Comparison of ENCODE assay signal across 8 mouse cellular contexts in genomic region chr7:118489706-118490665, GRCm38 (mm10). TPM values are rescaled to one million over a fixed set of nuclear protein-coding genes. Genes with fewer than 3 reads are reported as not detected.
DNase-seq lines count a peak whose midpoint lies in the region; ATAC-seq lines count a peak whose summit lies in the region.

No protein-coding gene starts in this region.

- H3K4me3 ChIP-seq in kidney, embryonic 14.5 days (ENCODE audit: low read length): peak overlapping the region; percentile 75
- H3K4me3 ChIP-seq in hindbrain, embryonic 13.5 days: peak overlapping the region; percentile 51
- peak overlapping the region; percentile 44; the same call in 1 of the 2 replicates for H3K4me3 ChIP-seq in midbrain, embryonic 15.5 days

- peak; percentile 22; the same call in 1 of the 2 replicates for ATAC-seq in kidney, embryonic 14.5 days (ENCODE audit: low FRiP score, low TSS enrichment)
- no peak; the same call in 1 of the 2 replicates for ATAC-seq in hindbrain, embryonic 13.5 days (ENCODE audit: low FRiP score)
- peak; percentile 24; the same call in 1 of the 2 replicates for ATAC-seq in midbrain, embryonic 15.5 days (replicated peaks)

- peaks cover 22% of the 10 kb centered on the region for H3K27me3 ChIP-seq in kidney, embryonic 14.5 days (ENCODE audit: control insufficient read depth, insufficient read depth, low read length)
- peaks cover 66% of the 10 kb centered on the region for H3K27me3 ChIP-seq in hindbrain, embryonic 13.5 days
- peaks cover 51% of the 10 kb centered on the region for H3K27me3 ChIP-seq in midbrain, embryonic 15.5 days (replicated peaks)

- H3K27ac ChIP-seq in kidney, embryonic 14.5 days (ENCODE audit: low read depth, low read length): no peak overlapping the region
- H3K27ac ChIP-seq in hindbrain, embryonic 13.5 days: no peak overlapping the region
- H3K27ac ChIP-seq in midbrain, embryonic 15.5 days: no peak overlapping the region

- DNase-seq in kidney, adult 18-20 months: no peak
- peak; percentile 7 for DNase-seq in adrenal gland, postnatal 14 days
- DNase-seq in left cerebral cortex, adult 11 months (ENCODE audit: low spot score): no peak
- no peak for DNase-seq in thymus, postnatal 36 days
- no peak for DNase-seq in layer of hippocampus, postnatal 10 days (ENCODE audit: low spot score in 2 of 2)

- H3K36me3 ChIP-seq in kidney, embryonic 14.5 days (ENCODE audit: control insufficient read depth, insufficient read depth, low read length): no peaks in the 10 kb centered on the region; the same call in 1 of the 2 replicates
- H3K36me3 ChIP-seq in hindbrain, embryonic 13.5 days: no peaks in the 10 kb centered on the region
- H3K36me3 ChIP-seq in midbrain, embryonic 15.5 days (replicated peaks): no peaks in the 10 kb centered on the region

- 29% methylated on average over 57 of the region's 57 CpGs for WGBS in kidney, embryonic 14.5 days
- 12% methylated on average over 57 of the region's 57 CpGs for WGBS in hindbrain, embryonic 13.5 days
- WGBS in midbrain, embryonic 15.5 days: 17% methylated on average over 57 of the region's 57 CpGs

- no peaks in the 10 kb centered on the region for H3K9me3 ChIP-seq in kidney, embryonic 14.5 days (ENCODE audit: control insufficient read depth, low read length)
- H3K9me3 ChIP-seq in hindbrain, embryonic 13.5 days: no peaks in the 10 kb centered on the region
- no peaks in the 10 kb centered on the region for H3K9me3 ChIP-seq in midbrain, embryonic 15.5 days

- H3K9ac ChIP-seq in kidney, embryonic 14.5 days (ENCODE audit: low read depth, low read length): peak overlapping the region; percentile 87; the same call in 1 of the 2 replicates
- H3K9ac ChIP-seq in hindbrain, embryonic 13.5 days: no peak overlapping the region
- no peak overlapping the region for H3K9ac ChIP-seq in midbrain, embryonic 15.5 days

- peaks cover 20% of the 10 kb centered on the region; the same call in 1 of the 2 replicates for H3K4me1 ChIP-seq in kidney, embryonic 14.5 days (ENCODE audit: control insufficient read depth, insufficient read depth, low read length)
- peaks cover 27% of the 10 kb centered on the region for H3K4me1 ChIP-seq in hindbrain, embryonic 13.5 days (replicated peaks)
- peaks cover 18% of the 10 kb centered on the region for H3K4me1 ChIP-seq in midbrain, embryonic 15.5 days

- peak overlapping the region; percentile 84 for H3K4me2 ChIP-seq in kidney, embryonic 14.5 days (replicated peaks; ENCODE audit: low read depth, low read length)
- H3K4me2 ChIP-seq in hindbrain, embryonic 13.5 days: peak overlapping the region; percentile 74
- peak overlapping the region; percentile 69; the same call in 1 of the 2 replicates for H3K4me2 ChIP-seq in midbrain, embryonic 15.5 days

RNA-seq across cellular contexts. Expression of gene Itpripl2, which starts 1.8 kb away (rescaled TPM):
- 2.5 and 3.1 TPM in 2 replicates for polyA plus RNA-seq in kidney, embryonic 14.5 days (2014; fragmentation: Nextera tagmentation; extraction: Ambion mirVana)
- 16.6 and 18.3 TPM in 2 replicates for total RNA-seq in adrenal gland, postnatal 14 days (2021)
- 1.1 and 1.2 TPM in 2 replicates for polyA plus RNA-seq in hindbrain, embryonic 13.5 days (2015; fragmentation: Nextera tagmentation; extraction: Ambion mirVana)
- polyA plus RNA-seq in midbrain, embryonic 15.5 days (2015; fragmentation: Nextera tagmentation; extraction: Ambion mirVana): 0.79 and 1.0 TPM in 2 replicates
- total RNA-seq in layer of hippocampus, postnatal 10 days (2021): 1 to 10 TPM; 4.0 TPM

RNA-seq across cellular contexts. Expression of gene Syt17, which starts 42.0 kb away (rescaled TPM):
- 6.2 and 11.4 TPM in 2 replicates for polyA plus RNA-seq in kidney, embryonic 14.5 days (2014; fragmentation: Nextera tagmentation; extraction: Ambion mirVana)
- 7.2 and 9.4 TPM in 2 replicates for total RNA-seq in adrenal gland, postnatal 14 days (2021)
- polyA plus RNA-seq in hindbrain, embryonic 13.5 days (2015; fragmentation: Nextera tagmentation; extraction: Ambion mirVana): 9.4 and 9.6 TPM in 2 replicates
- polyA plus RNA-seq in midbrain, embryonic 15.5 days (2015; fragmentation: Nextera tagmentation; extraction: Ambion mirVana): 19.7 and 20.2 TPM in 2 replicates
- total RNA-seq in layer of hippocampus, postnatal 10 days (2021): 10 to 100 TPM; 45.9 to 49.3 TPM

RNA-seq across cellular contexts. Expression of gene Coq7, which starts 43.2 kb away (rescaled TPM):
- polyA plus RNA-seq in kidney, embryonic 14.5 days (2014; fragmentation: Nextera tagmentation; extraction: Ambion mirVana): 158 and 169 TPM in 2 replicates
- total RNA-seq in adrenal gland, postnatal 14 days (2021): 65.8 and 74.6 TPM in 2 replicates
- 105 and 106 TPM in 2 replicates for polyA plus RNA-seq in hindbrain, embryonic 13.5 days (2015; fragmentation: Nextera tagmentation; extraction: Ambion mirVana)
- polyA plus RNA-seq in midbrain, embryonic 15.5 days (2015; fragmentation: Nextera tagmentation; extraction: Ambion mirVana): 85.8 and 88.2 TPM in 2 replicates
- total RNA-seq in layer of hippocampus, postnatal 10 days (2021): 10 to 100 TPM; 37.3 to 39.2 TPM
